Mouse (Mus musculus): ENCODE results near the gene Gm614. TPM values are rescaled to one million over a fixed set of nuclear protein-coding genes. Genes with fewer than 3 reads are reported as not detected.
A peak's percentile ranks its signal among the peaks of the same experiment; 100 is the strongest.

The Gm614 gene
- polyA plus RNA-seq, 1 experiment from 2014 or later = not detected

DNA sequence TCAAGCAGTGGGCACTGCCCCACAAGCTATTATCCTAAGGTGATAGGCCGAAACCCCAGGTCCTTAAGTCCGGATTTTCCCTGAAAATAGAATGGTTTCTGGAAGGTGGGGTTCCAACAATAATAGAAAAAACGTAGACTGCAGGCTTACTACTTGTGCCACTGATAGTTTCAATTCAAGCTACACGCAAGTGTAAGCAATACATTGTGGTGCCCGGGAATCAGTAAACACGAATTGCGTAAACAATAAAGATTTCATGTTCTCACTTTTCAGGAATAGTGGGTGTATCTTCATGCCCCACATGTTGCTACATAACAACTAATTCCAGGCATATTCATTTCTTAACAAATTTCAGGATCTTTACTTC is 41.0 kb downstream of the Gm614 start:
- H3K4me2 ChIP-seq (replicated peaks; ENCODE audit: low read depth, low read length) = peak overlapping the region; percentile 39
- H3K4me3 ChIP-seq (ENCODE audit: low read depth, low read length) = peak overlapping the region; percentile 45
- H3K4me1 ChIP-seq (ENCODE audit: control insufficient read depth, insufficient read depth, low read length) = no peaks in the 10 kb centered on the region
- no peak for ATAC-seq (ENCODE audit: insufficient number of reproducible peaks, insufficient read depth, low FRiP score, low read depth)
- 33% methylated on average over 7 of the region's 7 CpGs for WGBS
- no peaks in the 10 kb centered on the region for H3K36me3 ChIP-seq (ENCODE audit: control insufficient read depth, insufficient read depth, low read length)
- 0 out of 2 replicates have a peak overlapping the region, but pooled peaks have one; percentile 27 for H3K27ac ChIP-seq (ENCODE audit: low read length)
- H3K9me3 ChIP-seq (ENCODE audit: control insufficient read depth, low read depth, low read length) = no peaks in the 10 kb centered on the region
- H3K9ac ChIP-seq (replicated peaks; ENCODE audit: low read depth, low read length) = no peak overlapping the region; the same call in 1 of the 2 replicates
- no peaks in the 10 kb centered on the region for H3K27me3 ChIP-seq (ENCODE audit: control insufficient read depth, insufficient read depth, low read length)

DNA sequence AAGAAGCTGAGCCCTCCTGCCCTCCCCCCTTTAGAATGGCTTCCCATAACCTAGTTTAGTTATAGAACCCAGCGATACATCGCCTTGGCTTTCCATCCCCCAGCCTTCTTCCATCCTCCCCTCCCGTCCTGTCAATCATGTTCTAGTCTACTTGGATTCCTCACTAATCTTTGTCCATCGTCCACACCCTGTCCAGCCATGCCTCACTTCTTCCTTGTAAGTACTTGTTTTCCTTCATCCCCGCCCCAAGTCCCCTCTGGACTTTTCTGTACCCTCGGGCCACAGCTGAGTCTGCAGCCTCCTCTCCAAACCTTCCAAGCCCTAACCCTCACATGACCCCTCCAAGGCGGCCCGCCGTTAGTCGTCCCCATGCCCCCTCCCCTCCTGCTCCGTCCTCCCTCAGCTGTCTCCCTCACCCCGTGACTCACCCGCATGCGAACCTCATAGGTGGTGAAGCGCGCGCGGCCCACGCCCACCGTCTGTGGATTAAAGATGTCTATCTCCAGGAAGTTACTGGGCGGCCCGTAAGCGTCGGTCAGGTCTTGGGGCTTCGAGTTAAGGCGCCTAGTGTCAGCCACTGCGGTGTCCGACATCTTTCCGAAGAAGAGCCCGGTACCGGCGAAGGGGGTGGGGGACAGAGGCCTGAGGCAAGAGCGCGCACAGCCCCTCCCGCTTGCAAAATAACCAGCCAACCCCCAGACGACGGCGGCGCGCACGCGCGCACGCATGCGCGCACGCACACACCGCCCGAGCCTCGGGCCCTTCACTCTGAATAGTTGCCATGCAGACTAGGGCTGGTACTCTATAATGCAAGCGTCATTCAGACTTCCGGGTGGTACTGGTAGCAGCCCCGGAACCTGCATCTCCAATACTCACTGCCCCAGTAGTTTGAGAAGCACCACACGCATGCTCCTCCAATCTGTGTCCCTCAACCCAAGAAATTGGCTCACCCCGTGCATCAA is 41.7 kb downstream of the Gm614 start, which contains the start of gene Snx12:
TSS of gene Snx12 (minus strand) at position 730 of the 962 bp plus-strand sequence.
- Histone ChIP-seq H3K4me2 (replicated peaks; ENCODE audit: low read depth, low read length) (peak within 1 kb of the TSS; percentile 52), H3K36me3 (ENCODE audit: control insufficient read depth, insufficient read depth, low read length) (no peaks in the 10 kb centered on the region), H3K9me3 (ENCODE audit: control insufficient read depth, low read depth, low read length) (no peaks in the 10 kb centered on the region), H3K4me1 (ENCODE audit: control insufficient read depth, insufficient read depth, low read length) (no peaks in the 10 kb centered on the region), H3K27ac (ENCODE audit: low read length) (peak within 1 kb of the TSS; percentile 27; the same call in 1 of the 2 replicates), H3K4me3 (ENCODE audit: low read depth, low read length) (peak within 1 kb of the TSS; percentile 45), H3K27me3 (ENCODE audit: control insufficient read depth, insufficient read depth, low read length) (no peaks in the 10 kb centered on the region), H3K9ac (replicated peaks; ENCODE audit: low read depth, low read length) (peak within 1 kb of the TSS; percentile 30; the same call in 1 of the 2 replicates)
- peak; percentile 96 for ATAC-seq (ENCODE audit: insufficient number of reproducible peaks, insufficient read depth, low FRiP score, low read depth)
- WGBS = 20% methylated on average over 55 of the region's 55 CpGs

Other genes with a start within 250 kb of the Gm614 start
- 0.22 TPM in 1 of 2 replicates, not detected in the other for gene Tex11, start 204.3 kb downstream of the Gm614 start, polyA plus RNA-seq (2014; fragmentation: Nextera tagmentation; extraction: Ambion mirVana)
- gene Slc7a3, start 178.0 kb downstream of the Gm614 start, polyA plus RNA-seq (2014; fragmentation: Nextera tagmentation; extraction: Ambion mirVana) = 3.4 and 4.5 TPM in 2 replicates
- 50.1 and 56.2 TPM in 2 replicates for gene Snx12, start 41.4 kb downstream of the Gm614 start, polyA plus RNA-seq (2014; fragmentation: Nextera tagmentation; extraction: Ambion mirVana)
- gene Foxo4, start 9.5 kb downstream of the Gm614 start, polyA plus RNA-seq (2014; fragmentation: Nextera tagmentation; extraction: Ambion mirVana) = 2.2 and 2.5 TPM in 2 replicates
- gene Il2rg, start 4.3 kb upstream of the Gm614 start, polyA plus RNA-seq (2014; fragmentation: Nextera tagmentation; extraction: Ambion mirVana) = 8.8 and 11.1 TPM in 2 replicates
- gene Gm20489, start 5.0 kb upstream of the Gm614 start, polyA plus RNA-seq (2014; fragmentation: Nextera tagmentation; extraction: Ambion mirVana) = not detected in 2 replicates
- gene Med12, start 10.0 kb upstream of the Gm614 start, polyA plus RNA-seq (2014; fragmentation: Nextera tagmentation; extraction: Ambion mirVana) = 42.9 and 46.8 TPM in 2 replicates
- gene Nlgn3, start 35.2 kb upstream of the Gm614 start, polyA plus RNA-seq (2014; fragmentation: Nextera tagmentation; extraction: Ambion mirVana) = 10.4 and 10.5 TPM in 2 replicates
- 1.2 and 3.6 TPM in 2 replicates for gene Gjb1, start 112.4 kb upstream of the Gm614 start, polyA plus RNA-seq (2014; fragmentation: Nextera tagmentation; extraction: Ambion mirVana)
- gene Zmym3, start 156.9 kb upstream of the Gm614 start, polyA plus RNA-seq (2014; fragmentation: Nextera tagmentation; extraction: Ambion mirVana) = 28.0 and 30.4 TPM in 2 replicates
- gene Nono, start 165.3 kb upstream of the Gm614 start, polyA plus RNA-seq (2014; fragmentation: Nextera tagmentation; extraction: Ambion mirVana) = 358 and 366 TPM in 2 replicates
- 2.0 and 2.5 TPM in 2 replicates for gene Itgb1bp2, start 185.1 kb upstream of the Gm614 start, polyA plus RNA-seq (2014; fragmentation: Nextera tagmentation; extraction: Ambion mirVana)